ENCODE assay signal across 28 mouse cellular contexts in the genomic region with DNA sequence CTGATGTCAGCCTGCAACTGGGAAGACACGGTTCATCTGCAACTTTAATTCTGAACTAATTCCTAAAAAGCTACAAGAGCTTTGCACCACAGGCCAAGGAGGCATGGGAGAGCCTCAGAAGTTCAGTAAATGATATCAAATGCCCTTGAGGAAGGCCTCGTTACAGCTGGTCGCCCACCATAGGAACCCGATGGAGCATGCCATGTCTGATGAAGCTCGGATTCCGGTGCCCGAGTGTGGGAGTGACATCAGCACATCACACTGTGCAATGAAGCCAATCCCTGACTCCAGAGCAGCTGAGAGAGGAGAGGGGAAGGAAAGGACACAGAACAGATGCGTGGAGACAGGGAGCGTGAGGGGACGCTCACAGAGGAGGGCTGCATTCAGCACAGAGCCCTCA.
DNase-seq lines count a peak whose midpoint lies in the region; ATAC-seq and TF ChIP-seq lines count a peak whose summit lies in the region.
"Had no signal": no experiment of that assay in that cellular context is flagged by ENCODE, and none has a peak within 500 bp of the region (broad histone marks: within the 10 kb centered on the region; RNA-seq: fewer than 3 reads in every experiment).

No protein-coding gene starts in this region.

- peak overlapping the region; percentile 31 for H3K27ac ChIP-seq in kidney, embryonic 16.5 days (ENCODE audit: low read length)
- no peak overlapping the region for H3K27ac ChIP-seq in kidney, adult 2 months (ENCODE audit: insufficient read depth, low read depth, low read length)
- no peak overlapping the region; the same call in 1 of the 2 replicates for H3K27ac ChIP-seq in neural tube, embryonic 15.5 days (replicated peaks)
- H3K27ac ChIP-seq: forebrain, embryonic 13.5 days; heart, embryonic 13.5 days; intestine, embryonic 15.5 days; layer of hippocampus, adult 2 months; limb, embryonic 13.5 days; stomach, postnatal 0 days had no signal

- no peak for TF ChIP-seq CTCF in kidney, adult 2 months (conservative IDR thresholded peaks at IDR 0.05; ENCODE audit: insufficient read depth, insufficient read length, low read depth, low read length)
- no peak for TF ChIP-seq CTCF in lung, adult 2 months (IDR thresholded peaks at IDR 0.05; ENCODE audit: insufficient read depth, low read length)

- no peak overlapping the region for H3K4me3 ChIP-seq in kidney, embryonic 16.5 days (ENCODE audit: low read length)
- no peak overlapping the region for H3K4me3 ChIP-seq in kidney, adult 2 months (ENCODE audit: insufficient read depth, low read depth, low read length)
- no peak overlapping the region for H3K4me3 ChIP-seq in neural tube, embryonic 15.5 days (replicated peaks)
- no peak overlapping the region for H3K4me3 ChIP-seq in lung, adult 2 months (replicated peaks; ENCODE audit: extremely low read depth, low read depth, low read length)
- H3K4me3 ChIP-seq: forebrain, embryonic 13.5 days; heart, embryonic 13.5 days; intestine, embryonic 15.5 days; layer of hippocampus, adult 2 months; limb, embryonic 13.5 days; megakaryocyte, embryonic 14.5 days; myocyte had no signal

- no peak overlapping the region for H3K9ac ChIP-seq in kidney, embryonic 16.5 days (replicated peaks; ENCODE audit: low read length)
- no peak overlapping the region for H3K9ac ChIP-seq in neural tube, embryonic 15.5 days (replicated peaks)
- H3K9ac ChIP-seq: forebrain, embryonic 13.5 days; heart, embryonic 13.5 days; intestine, embryonic 15.5 days; limb, embryonic 13.5 days had no signal

- TF ChIP-seq POLR2A in kidney, adult 2 months (IDR thresholded peaks at IDR 0.05; ENCODE audit: low read depth, low read length): no peak
- TF ChIP-seq POLR2A in lung, adult 2 months (IDR thresholded peaks at IDR 0.05; ENCODE audit: borderline replicate concordance, extremely low read depth, low read depth, low read length): no peak

- DNase-seq in embryo, embryonic 10.5 days (ENCODE audit: low spot score): peak; percentile 25
- DNase-seq in embryo, embryonic 11 days: no peak
- DNase-seq in kidney, adult 2 months: no peak
- peak; percentile 25 for DNase-seq in neural tube, embryonic 10.5 days (ENCODE audit: extremely low spot score, low spot score)
- DNase-seq in mesoderm, embryonic 11.5 days (ENCODE audit: low read depth, low spot score): peak; percentile 40
- no peak for DNase-seq in lung, adult 2 months
- DNase-seq: adrenal gland, postnatal 25 days; cerebellum, adult 11-12 months; cerebellum, adult 9-11 months; gastrocnemius, postnatal 10 days; heart, postnatal 10 days; kidney, postnatal 10 days; lung, postnatal 4 days; right cerebral cortex, postnatal 4 days; thymus, adult 18-20 months; thymus, postnatal 36 days had no signal

- no peaks in the 10 kb centered on the region for H3K27me3 ChIP-seq in kidney, embryonic 16.5 days (ENCODE audit: insufficient read depth, low read length)
- H3K27me3 ChIP-seq in kidney, adult 2 months (replicated peaks; ENCODE audit: control insufficient read depth, insufficient read depth, low read length): no peaks in the 10 kb centered on the region; the same call in 1 of the 2 replicates
- H3K27me3 ChIP-seq in neural tube, embryonic 15.5 days (replicated peaks): no peaks in the 10 kb centered on the region
- H3K27me3 ChIP-seq: forebrain, embryonic 13.5 days; intestine, embryonic 15.5 days; megakaryocyte, embryonic 14.5 days had no signal

- no peaks in the 10 kb centered on the region for H3K36me3 ChIP-seq in kidney, embryonic 16.5 days (ENCODE audit: insufficient read depth, low read length)
- H3K36me3 ChIP-seq in kidney, adult 2 months (ENCODE audit: control insufficient read depth, insufficient read depth, low read length): no peaks in the 10 kb centered on the region
- H3K36me3 ChIP-seq in neural tube, embryonic 15.5 days: no peaks in the 10 kb centered on the region
- H3K36me3 ChIP-seq: G1E; heart, embryonic 13.5 days; intestine, embryonic 15.5 days; limb, embryonic 13.5 days had no signal

- WGBS in kidney, embryonic 16.5 days: 27% methylated on average over 10 of the region's 10 CpGs
- 34% methylated on average over 10 of the region's 10 CpGs for WGBS in kidney, adult 2 months
- 46% methylated on average over 10 of the region's 10 CpGs for WGBS in neural tube, embryonic 15.5 days
- 72% methylated on average over 10 of the region's 10 CpGs for WGBS in lung, adult 2 months

- peak; percentile 90 for ATAC-seq in kidney, embryonic 16.5 days (ENCODE audit: low FRiP score, low TSS enrichment)
- no peak for ATAC-seq in neural tube, embryonic 15.5 days (ENCODE audit: low FRiP score)
- ATAC-seq: forebrain, embryonic 13.5 days; intestine, embryonic 15.5 days had no signal

- peaks cover 35% of the 10 kb centered on the region for H3K4me1 ChIP-seq in kidney, embryonic 16.5 days (ENCODE audit: insufficient read depth, low read length)
- no peaks in the 10 kb centered on the region for H3K4me1 ChIP-seq in kidney, adult 2 months (ENCODE audit: control insufficient read depth, insufficient read depth, low read length)
- H3K4me1 ChIP-seq in neural tube, embryonic 15.5 days: peaks cover 35% of the 10 kb centered on the region
- no peaks in the 10 kb centered on the region for H3K4me1 ChIP-seq in lung, adult 2 months (ENCODE audit: control insufficient read depth, insufficient read depth, low read length)
- H3K4me1 ChIP-seq: megakaryocyte, embryonic 14.5 days had no signal

- no peak overlapping the region for H3K4me2 ChIP-seq in kidney, embryonic 16.5 days (replicated peaks; ENCODE audit: low read depth, low read length)
- no peak overlapping the region for H3K4me2 ChIP-seq in neural tube, embryonic 15.5 days
- H3K4me2 ChIP-seq: forebrain, embryonic 13.5 days; heart, embryonic 13.5 days; intestine, embryonic 15.5 days; limb, embryonic 13.5 days; liver, embryonic 11.5 days had no signal

- no peaks in the 10 kb centered on the region for H3K9me3 ChIP-seq in kidney, embryonic 16.5 days (ENCODE audit: low read length)
- H3K9me3 ChIP-seq in neural tube, embryonic 15.5 days (replicated peaks): no peaks in the 10 kb centered on the region
- H3K9me3 ChIP-seq: heart, embryonic 13.5 days; intestine, embryonic 15.5 days; limb, embryonic 13.5 days had no signal

Comparison
In these comparisons a context has a peak if more than half of its experiments do, and no peak if none do; other contexts are left out.
1. DNase-seq: peak in embryo, embryonic 10.5 days (single experiment), neural tube, embryonic 10.5 days (single experiment) and mesoderm, embryonic 11.5 days (single experiment); none in embryo, embryonic 11 days (single experiment), kidney, adult 2 months (single experiment) and lung, adult 2 months (single experiment).